Mouse (Mus musculus) cerebellum, postnatal 25 days (tissue): ENCODE data around the gene Cd1d1.

Experiments used
- DNase-seq, 2 experiments: peaks; one replicate each; pipeline ENCODE4 v3.0.0; 2021; ENCODE audit warnings: mixed read lengths in 2 of 2

Cd1d1 gene

DNA sequence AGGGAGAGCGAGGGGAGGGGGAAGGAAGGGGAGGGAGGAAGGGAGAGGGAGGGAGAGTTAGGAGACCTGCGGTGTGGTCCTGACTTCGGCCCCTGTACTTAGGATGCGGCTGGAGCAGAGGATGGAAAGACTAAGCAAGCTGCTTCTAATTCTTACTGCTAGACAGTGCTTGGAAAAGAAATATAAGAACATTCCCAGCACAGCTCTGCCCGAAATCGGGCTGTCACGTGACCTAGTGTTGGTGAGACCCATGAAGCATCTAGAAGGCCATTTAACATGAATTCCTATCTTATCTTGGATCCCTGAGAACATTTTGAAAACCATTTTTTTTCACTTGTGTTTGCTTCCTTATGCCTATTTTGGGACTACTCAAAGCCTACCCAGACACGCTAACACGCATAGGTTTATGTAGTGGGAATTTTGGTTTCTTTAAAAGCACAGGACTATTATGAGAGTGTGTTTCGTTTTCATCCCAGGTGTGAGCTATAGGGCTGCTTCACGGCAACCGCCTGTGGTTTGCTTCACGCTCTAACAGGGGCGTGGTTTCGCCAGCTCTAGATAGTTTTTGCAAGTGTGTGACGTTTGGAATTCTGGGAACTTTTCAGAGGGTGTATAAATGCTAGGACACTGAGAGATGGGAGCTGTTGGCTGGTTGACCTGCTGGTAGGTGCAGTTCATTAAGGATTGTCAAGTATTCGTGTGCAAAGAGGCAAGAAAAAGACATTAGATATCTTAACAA is 38.4 kb downstream of the Cd1d1 start:
- DNase-seq, result no peak

DNA sequence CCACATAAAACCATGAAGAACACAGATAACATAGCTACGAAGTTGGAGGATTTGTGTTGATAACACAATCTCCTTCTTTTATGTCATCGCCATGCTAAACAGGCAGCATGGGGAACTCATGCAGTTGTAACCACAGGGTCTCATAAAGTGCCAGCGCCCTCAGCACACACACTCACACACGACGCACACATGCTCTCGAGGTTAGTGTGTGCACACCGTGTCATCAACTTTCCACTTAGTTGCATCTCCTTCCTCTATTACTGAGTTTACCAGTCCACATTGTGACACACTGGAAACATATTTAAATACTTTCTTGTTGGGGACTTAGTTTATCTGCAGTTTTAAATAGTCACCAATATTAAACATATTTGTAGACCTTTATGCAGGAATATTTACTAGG is 40.2 kb downstream of the Cd1d1 start:
- DNase-seq, result no peak

DNA sequence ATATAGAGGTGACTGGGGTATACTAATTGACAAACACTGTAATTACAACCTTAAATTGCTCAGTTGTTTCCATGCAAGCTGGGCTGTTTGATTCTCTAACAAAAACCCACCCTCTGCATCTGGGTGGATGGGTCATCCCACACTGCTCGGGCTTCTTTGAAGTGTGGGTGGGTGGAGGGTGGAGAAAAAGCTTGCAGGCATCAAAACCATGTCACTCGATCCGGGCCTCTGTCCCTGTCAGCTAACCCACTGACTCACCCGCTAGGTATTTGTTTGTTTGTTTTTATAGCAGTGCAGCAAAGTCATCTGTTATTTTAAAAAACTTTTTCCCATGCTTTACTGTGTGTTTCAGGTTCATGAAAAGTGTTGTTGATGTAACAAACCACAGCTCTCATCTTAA is 43.9 kb downstream of the Cd1d1 start:
- no peak for DNase-seq

DNA sequence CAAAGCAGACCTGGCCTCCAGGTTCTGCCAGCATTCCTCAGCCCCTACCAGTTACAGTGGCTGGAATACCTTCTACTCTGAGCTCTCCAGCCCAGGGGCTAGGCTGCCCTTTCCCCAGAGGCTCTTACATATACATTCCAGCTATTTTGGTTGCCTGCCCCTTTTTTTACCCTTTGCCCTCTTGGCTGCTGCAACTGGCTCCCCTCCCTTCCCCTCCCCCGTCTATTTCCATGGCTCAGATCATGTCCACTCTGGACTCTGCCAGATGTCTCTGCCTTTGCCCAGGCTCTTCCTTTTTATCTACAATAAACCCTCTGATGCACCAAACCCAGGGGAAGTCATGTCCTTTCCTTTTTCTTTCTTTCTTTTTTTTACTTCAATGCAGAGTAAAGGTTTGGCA is 44.7 kb downstream of the Cd1d1 start:
- DNase-seq, result no peak

DNA sequence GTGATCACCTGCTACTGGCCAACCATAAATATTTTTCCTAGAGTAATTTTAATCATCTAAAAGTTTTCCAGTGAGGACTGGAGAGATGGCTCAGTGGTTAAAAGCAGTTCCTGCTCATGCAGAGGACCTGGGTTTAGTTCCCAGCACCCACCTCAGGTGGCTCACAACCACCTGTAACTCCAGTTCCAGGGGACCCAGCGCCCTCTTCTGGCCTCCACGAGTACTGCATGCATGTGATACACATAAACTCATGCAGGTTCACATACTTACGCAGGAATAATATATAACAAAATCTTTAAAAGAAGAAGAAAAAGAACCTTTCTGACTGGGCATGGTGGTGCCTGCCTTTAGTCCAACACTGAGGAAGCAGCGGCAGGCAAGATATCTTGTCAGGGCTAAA is 45.4 kb downstream of the Cd1d1 start:
- DNase-seq, result peak in 1 of 2 experiments; percentile 10

DNA sequence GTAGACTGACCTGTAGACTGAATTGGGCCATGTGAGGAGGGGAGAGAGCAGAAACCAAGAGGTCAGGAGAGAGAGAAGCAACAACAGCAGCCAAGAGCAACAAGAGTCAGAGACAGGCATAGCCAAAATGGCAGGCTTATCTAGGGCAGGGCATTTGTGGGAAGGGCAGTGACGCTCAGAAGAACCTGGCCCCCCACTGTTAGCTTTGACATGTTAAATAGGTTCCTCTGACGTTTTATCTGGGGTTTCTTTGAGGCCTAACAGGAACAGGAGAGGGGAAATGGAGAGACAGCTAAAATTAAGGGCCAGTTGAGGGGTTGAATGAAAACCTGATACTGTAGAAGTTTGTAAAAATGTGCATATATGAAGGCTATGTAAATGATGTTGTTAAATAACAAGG is 48.6 kb downstream of the Cd1d1 start:
- DNase-seq, result no peak
